Mouse (Mus musculus): ENCODE results near the gene Mpdu1.
"Not testable (repeated sequence)": the region's sequence is repeated elsewhere in the genome, so short reads cannot be mapped to it uniquely, and the experiment has no call there.

Gene Mpdu1

GRCm38 (mm10) chr11:69662213-69662966 is at the start of gene Mpdu1:
Gene Mpdu1, minus strand, starts transcription at chr11:69662642.
- DNase-seq (ENCODE audit: low read depth, low spot score) = peak; percentile 95

- no peak for DNase-seq (ENCODE audit: low read depth, low spot score)
These were observed 48.6 kb upstream of the Mpdu1 start for GRCm38 (mm10) chr11:69711082-69711481.

GRCm38 (mm10) chr11:69710470-69710869 is 48.0 kb upstream of the Mpdu1 start:
- DNase-seq (ENCODE audit: low read depth, low spot score) = no peak

GRCm38 (mm10) chr11:69709554-69710446 is 47.4 kb upstream of the Mpdu1 start:
- DNase-seq (ENCODE audit: low read depth, low spot score) = no peak

- DNase-seq (ENCODE audit: low read depth, low spot score) = no peak
These were observed 46.3 kb upstream of the Mpdu1 start for GRCm38 (mm10) chr11:69708614-69709265.

- no peak for DNase-seq (ENCODE audit: low read depth, low spot score)
These were observed 45.5 kb upstream of the Mpdu1 start for GRCm38 (mm10) chr11:69707873-69708381.

- no peak for DNase-seq (ENCODE audit: low read depth, low spot score)
These were observed 45.0 kb upstream of the Mpdu1 start for GRCm38 (mm10) chr11:69707480-69707847.

GRCm38 (mm10) chr11:69706775-69707479 is 44.5 kb upstream of the Mpdu1 start:
- no peak for DNase-seq (ENCODE audit: low read depth, low spot score)

- no peak for DNase-seq (ENCODE audit: low read depth, low spot score)
These were observed 42.2 kb upstream of the Mpdu1 start for GRCm38 (mm10) chr11:69704613-69705010.

- DNase-seq (ENCODE audit: low read depth, low spot score) = no peak
These were observed 41.6 kb upstream of the Mpdu1 start for GRCm38 (mm10) chr11:69703814-69704612.

GRCm38 (mm10) chr11:69703381-69703780 is 40.9 kb upstream of the Mpdu1 start:
- not testable (repeated sequence) for DNase-seq (ENCODE audit: low read depth, low spot score)

- not testable (repeated sequence) for DNase-seq (ENCODE audit: low read depth, low spot score)
These were observed 40.4 kb upstream of the Mpdu1 start for GRCm38 (mm10) chr11:69702886-69703285.

GRCm38 (mm10) chr11:69699595-69699994 is 37.2 kb upstream of the Mpdu1 start:
- no peak for DNase-seq (ENCODE audit: low read depth, low spot score)

GRCm38 (mm10) chr11:69698574-69698973 is 36.1 kb upstream of the Mpdu1 start:
- DNase-seq (ENCODE audit: low read depth, low spot score) = no peak

GRCm38 (mm10) chr11:69697396-69697795 is 35.0 kb upstream of the Mpdu1 start:
- no peak for DNase-seq (ENCODE audit: low read depth, low spot score)

- no peak for DNase-seq (ENCODE audit: low read depth, low spot score)
These were observed 33.1 kb upstream of the Mpdu1 start, which contains the start of the genes Tnfsf12 and Tnfsfm13 for GRCm38 (mm10) chr11:69695361-69696181. Gene Tnfsf12, minus strand, starts transcription at chr11:69695849. Gene Tnfsfm13, minus strand, starts transcription at chr11:69696098.

GRCm38 (mm10) chr11:69695046-69695360 is 32.6 kb upstream of the Mpdu1 start:
- DNase-seq (ENCODE audit: low read depth, low spot score) = no peak

GRCm38 (mm10) chr11:69693421-69693965 is 31.1 kb upstream of the Mpdu1 start:
- peak; percentile 86 for DNase-seq (ENCODE audit: low read depth, low spot score)

GRCm38 (mm10) chr11:69692863-69693262 is 30.4 kb upstream of the Mpdu1 start:
- DNase-seq (ENCODE audit: low read depth, low spot score) = no peak

All from retina, postnatal 7 days (tissue).